ENCODE assay signal across 23 mouse cellular contexts in the genomic region with DNA sequence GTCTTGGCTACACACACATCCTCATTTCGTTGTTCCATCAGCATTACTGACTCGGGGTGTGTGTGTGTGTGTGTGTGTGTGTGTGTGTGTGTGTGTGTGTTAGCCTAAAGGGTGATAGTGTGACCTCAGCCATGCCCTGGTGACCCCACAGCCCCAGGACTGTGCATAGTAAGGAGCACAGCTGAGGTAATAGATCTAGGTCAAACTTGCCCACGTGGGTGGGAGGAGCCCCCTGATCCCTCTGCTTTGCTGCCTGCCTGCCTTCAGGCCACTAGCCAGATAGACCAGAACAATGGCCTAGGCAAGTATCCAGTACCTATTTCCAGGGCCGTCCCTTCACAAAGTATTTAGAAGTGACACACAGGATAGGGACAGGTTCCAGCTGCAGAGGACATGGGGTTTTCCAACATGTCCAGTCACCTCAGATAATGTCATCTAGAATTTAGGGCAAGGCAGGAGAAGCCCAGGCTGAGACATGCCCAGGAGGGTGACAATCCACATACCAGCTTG.
DNase-seq lines count a peak whose midpoint lies in the region; ATAC-seq lines count a peak whose summit lies in the region.
"Had no signal": no experiment of that assay in that cellular context is flagged by ENCODE, and none has a peak within 500 bp of the region (broad histone marks: within the 10 kb centered on the region; RNA-seq: fewer than 3 reads in every experiment).

No protein-coding gene starts in this region.

- no peaks in the 10 kb centered on the region for H3K9me3 ChIP-seq in embryonic facial prominence, embryonic 10.5 days
- H3K9me3 ChIP-seq: forebrain, embryonic 12.5 days; hindbrain, embryonic 15.5 days; intestine, embryonic 15.5 days; limb, embryonic 13.5 days; midbrain, embryonic 15.5 days had no signal

- no peaks in the 10 kb centered on the region for H3K36me3 ChIP-seq in embryonic facial prominence, embryonic 10.5 days (replicated peaks)
- H3K36me3 ChIP-seq: forebrain, embryonic 12.5 days; hindbrain, embryonic 15.5 days; intestine, embryonic 15.5 days; limb, embryonic 13.5 days; midbrain, embryonic 15.5 days had no signal

- H3K4me3 ChIP-seq in embryonic facial prominence, embryonic 10.5 days = no peak overlapping the region
- H3K4me3 ChIP-seq: forebrain, embryonic 12.5 days; hindbrain, embryonic 15.5 days; intestine, embryonic 15.5 days; limb, embryonic 13.5 days; midbrain, embryonic 15.5 days had no signal

- H3K27me3 ChIP-seq in embryonic facial prominence, embryonic 10.5 days (replicated peaks; ENCODE audit: low read depth, poor library complexity, severe bottlenecking) = no peaks in the 10 kb centered on the region
- H3K27me3 ChIP-seq: forebrain, embryonic 12.5 days; hindbrain, embryonic 15.5 days; limb, embryonic 13.5 days; midbrain, embryonic 15.5 days had no signal

- intact Hi-C loops in heart, postnatal 25 days (cut with DNase I) = no loop called here

- ATAC-seq in monocyte, adult 5-6 weeks (replicated peaks; ENCODE audit: insufficient number of reproducible peaks, low FRiP score, low TSS enrichment, poor library complexity, severe bottlenecking) = no peak
- ATAC-seq: activated CD4-positive, CD25-positive, alpha-beta regulatory T cell, adult 4 months; intestine, embryonic 15.5 days; midbrain, embryonic 15.5 days had no signal

- peak; percentile 66 for DNase-seq in heart, adult 8-10 months (ENCODE audit: low spot score)
- DNase-seq in heart, postnatal 4 days = no peak
- peak; percentile 34 for DNase-seq in embryo, embryonic 10.5 days (ENCODE audit: low spot score)
- DNase-seq in embryonic facial prominence, embryonic 10.5 days (ENCODE audit: low spot score) = peak; percentile 22
- peak; percentile 6 for DNase-seq in heart, postnatal 25 days (ENCODE audit: low spot score)
- no peak for DNase-seq in thymus, postnatal 10 days (ENCODE audit: low spot score in 2 of 2)
- DNase-seq: adrenal gland, adult 8-10 months; cerebellum, adult 2 months; cerebellum, postnatal 25 days; kidney, adult 8-10 months; kidney, postnatal 14 days; lung, embryonic 14.5 days; lung, postnatal 4 days; thymus, adult 18-20 months; thymus, postnatal 4 days had no signal

- peaks cover 27% of the 10 kb centered on the region for H3K4me1 ChIP-seq in embryonic facial prominence, embryonic 10.5 days
- H3K4me1 ChIP-seq: intestine, embryonic 15.5 days; limb, embryonic 13.5 days had no signal

- H3K27ac ChIP-seq in embryonic facial prominence, embryonic 10.5 days (replicated peaks) = no peak overlapping the region; the same call in 1 of the 2 replicates
- H3K27ac ChIP-seq: forebrain, embryonic 12.5 days; hindbrain, embryonic 15.5 days; intestine, embryonic 15.5 days; limb, embryonic 13.5 days; liver, embryonic 14.5 days; midbrain, embryonic 15.5 days had no signal

- 37% methylated on average over 4 of the region's 4 CpGs for WGBS in embryonic facial prominence, embryonic 10.5 days

Comparison
In these comparisons a context has a peak if more than half of its experiments do, and no peak if none do; other contexts are left out.
1. DNase-seq: peak in heart, adult 8-10 months (single experiment), embryo, embryonic 10.5 days (single experiment), embryonic facial prominence, embryonic 10.5 days (single experiment) and heart, postnatal 25 days (single experiment); none in heart, postnatal 4 days (single experiment) and thymus, postnatal 10 days (0 of 2).